ENCODE assay signal across 34 mouse cellular contexts in the genomic region with DNA sequence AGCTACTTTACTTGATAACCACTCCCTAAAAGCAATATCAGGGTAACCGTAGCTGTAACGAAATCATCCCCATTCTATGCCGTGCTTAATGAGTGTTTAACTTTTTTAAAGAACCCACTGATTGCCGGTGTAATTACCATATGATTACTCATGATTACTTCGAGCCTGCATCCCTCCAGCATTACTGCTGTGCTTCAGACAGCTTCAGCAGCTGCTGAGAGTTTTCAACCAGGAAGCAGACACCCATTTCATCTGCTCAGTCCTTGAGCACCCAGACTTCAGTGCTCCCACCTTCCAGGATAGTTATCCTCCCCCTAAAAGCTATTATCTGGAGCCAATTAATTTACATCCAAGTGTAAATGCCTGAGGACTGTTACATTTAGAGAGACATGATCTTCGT.
DNase-seq lines count a peak whose midpoint lies in the region; ATAC-seq lines count a peak whose summit lies in the region.
"Had no signal": no experiment of that assay in that cellular context is flagged by ENCODE, and none has a peak within 500 bp of the region (broad histone marks: within the 10 kb centered on the region; RNA-seq: fewer than 3 reads in every experiment).

No protein-coding gene starts in this region.

- WGBS in forebrain, embryonic 15.5 days = 36% methylated on average over 6 of the region's 6 CpGs
- WGBS in forebrain, embryonic 12.5 days = 61% methylated on average over 6 of the region's 6 CpGs
- WGBS in hindbrain, embryonic 15.5 days = 76% methylated on average over 6 of the region's 6 CpGs
- WGBS in hindbrain, embryonic 12.5 days = 88% methylated on average over 6 of the region's 6 CpGs
- whole genome bisulfite sequencing in forebrain, embryonic 16.5 days = 36% methylated on average over 6 of the region's 6 CpGs
- 54% methylated on average over 6 of the region's 6 CpGs for WGBS in neural tube, embryonic 15.5 days

- H3K27ac ChIP-seq in forebrain, embryonic 15.5 days (replicated peaks) = 0 out of 2 replicates have a peak overlapping the region, but pooled peaks have one; percentile 27
- no peak overlapping the region; the same call in 1 of the 2 replicates for H3K27ac ChIP-seq in forebrain, embryonic 12.5 days
- H3K27ac ChIP-seq in hindbrain, embryonic 15.5 days (replicated peaks) = no peak overlapping the region
- H3K27ac ChIP-seq in hindbrain, embryonic 12.5 days = no peak overlapping the region
- no peak overlapping the region for H3K27ac ChIP-seq in forebrain, embryonic 16.5 days (ENCODE audit: low read length)
- no peak overlapping the region for H3K27ac ChIP-seq in neural tube, embryonic 15.5 days (replicated peaks)
- H3K27ac ChIP-seq: embryonic facial prominence, embryonic 12.5 days; kidney, postnatal 0 days; limb, embryonic 10.5 days; limb, embryonic 15.5 days; liver, embryonic 13.5 days; macrophage had no signal

- H3K9ac ChIP-seq in forebrain, embryonic 15.5 days (replicated peaks) = no peak overlapping the region
- no peak overlapping the region for H3K9ac ChIP-seq in forebrain, embryonic 12.5 days
- no peak overlapping the region for H3K9ac ChIP-seq in hindbrain, embryonic 15.5 days
- H3K9ac ChIP-seq in hindbrain, embryonic 12.5 days = no peak overlapping the region
- H3K9ac ChIP-seq in forebrain, embryonic 16.5 days (replicated peaks; ENCODE audit: low read depth, low read length) = no peak overlapping the region
- no peak overlapping the region for H3K9ac ChIP-seq in neural tube, embryonic 15.5 days (replicated peaks)
- H3K9ac ChIP-seq: embryonic facial prominence, embryonic 12.5 days; limb, embryonic 15.5 days; liver, embryonic 13.5 days had no signal

- peaks cover 21% of the 10 kb centered on the region for H3K36me3 ChIP-seq in forebrain, embryonic 15.5 days
- H3K36me3 ChIP-seq in forebrain, embryonic 12.5 days (replicated peaks) = peaks cover 38% of the 10 kb centered on the region
- peaks cover 58% of the 10 kb centered on the region for H3K36me3 ChIP-seq in hindbrain, embryonic 15.5 days
- peaks cover 35% of the 10 kb centered on the region for H3K36me3 ChIP-seq in hindbrain, embryonic 12.5 days
- peaks cover 15% of the 10 kb centered on the region for H3K36me3 ChIP-seq in forebrain, embryonic 16.5 days (ENCODE audit: control insufficient read depth, insufficient read depth)
- peaks cover 65% of the 10 kb centered on the region for H3K36me3 ChIP-seq in neural tube, embryonic 15.5 days
- H3K36me3 ChIP-seq: liver, embryonic 13.5 days had no signal

- no peaks in the 10 kb centered on the region for H3K4me1 ChIP-seq in forebrain, embryonic 15.5 days
- H3K4me1 ChIP-seq in forebrain, embryonic 12.5 days = no peaks in the 10 kb centered on the region
- no peaks in the 10 kb centered on the region for H3K4me1 ChIP-seq in hindbrain, embryonic 15.5 days (replicated peaks)
- no peaks in the 10 kb centered on the region for H3K4me1 ChIP-seq in hindbrain, embryonic 12.5 days
- no peaks in the 10 kb centered on the region for H3K4me1 ChIP-seq in forebrain, embryonic 16.5 days (replicated peaks; ENCODE audit: control insufficient read depth, insufficient read depth, low read length)
- no peaks in the 10 kb centered on the region for H3K4me1 ChIP-seq in neural tube, embryonic 15.5 days
- H3K4me1 ChIP-seq: embryonic facial prominence, embryonic 12.5 days; limb, embryonic 10.5 days; limb, embryonic 15.5 days; liver, embryonic 13.5 days had no signal

- peaks cover 3% of the 10 kb centered on the region; the same call in 1 of the 2 replicates for H3K9me3 ChIP-seq in forebrain, embryonic 15.5 days
- 0 out of 2 replicates have a peak, but pooled peaks cover 5% of the 10 kb centered on the region for H3K9me3 ChIP-seq in forebrain, embryonic 12.5 days
- H3K9me3 ChIP-seq in hindbrain, embryonic 15.5 days = no peaks in the 10 kb centered on the region
- no peaks in the 10 kb centered on the region for H3K9me3 ChIP-seq in hindbrain, embryonic 12.5 days (replicated peaks)
- peaks cover 6% of the 10 kb centered on the region; the same call in 1 of the 2 replicates for H3K9me3 ChIP-seq in forebrain, embryonic 16.5 days (ENCODE audit: control insufficient read depth, low read length)
- peaks cover 3% of the 10 kb centered on the region; the same call in 1 of the 2 replicates for H3K9me3 ChIP-seq in neural tube, embryonic 15.5 days (replicated peaks)
- H3K9me3 ChIP-seq: embryonic facial prominence, embryonic 12.5 days; limb, embryonic 10.5 days; limb, embryonic 15.5 days had no signal

- DNase-seq in retina, embryonic 14.5 days (ENCODE audit: low spot score) = no peak
- no peak for DNase-seq in layer of hippocampus, postnatal 10 days (ENCODE audit: low spot score in 2 of 2)
- DNase-seq: adrenal gland, postnatal 10 days; cerebellum, adult 11-12 months; cerebellum, adult 9-11 months; embryo, embryonic 11 days; gastrocnemius, postnatal 25 days; heart, adult 18-20 months; heart, postnatal 4 days; kidney, adult 2 months; kidney, postnatal 4 days; layer of hippocampus, postnatal 36 days; liver, embryonic 13.5 days; lung, adult 18-20 months; lung, postnatal 10 days; right cerebral cortex, adult 18-20 months; spleen, adult 18-20 months; thymus, adult 18-20 months; thymus, postnatal 25 days had no signal

- H3K27me3 ChIP-seq in forebrain, embryonic 15.5 days = no peaks in the 10 kb centered on the region
- H3K27me3 ChIP-seq in forebrain, embryonic 12.5 days = no peaks in the 10 kb centered on the region
- no peaks in the 10 kb centered on the region for H3K27me3 ChIP-seq in hindbrain, embryonic 15.5 days
- H3K27me3 ChIP-seq in hindbrain, embryonic 12.5 days = no peaks in the 10 kb centered on the region
- H3K27me3 ChIP-seq in forebrain, embryonic 16.5 days (replicated peaks; ENCODE audit: control insufficient read depth, insufficient read depth, low read length) = no peaks in the 10 kb centered on the region
- H3K27me3 ChIP-seq in neural tube, embryonic 15.5 days (replicated peaks) = no peaks in the 10 kb centered on the region
- H3K27me3 ChIP-seq: embryonic facial prominence, embryonic 12.5 days; limb, embryonic 15.5 days; liver, embryonic 13.5 days had no signal

- no peak overlapping the region for H3K4me2 ChIP-seq in forebrain, embryonic 15.5 days (replicated peaks)
- no peak overlapping the region for H3K4me2 ChIP-seq in forebrain, embryonic 12.5 days
- H3K4me2 ChIP-seq in hindbrain, embryonic 15.5 days = no peak overlapping the region
- no peak overlapping the region for H3K4me2 ChIP-seq in hindbrain, embryonic 12.5 days (replicated peaks)
- no peak overlapping the region for H3K4me2 ChIP-seq in forebrain, embryonic 16.5 days (ENCODE audit: low read length)
- H3K4me2 ChIP-seq in neural tube, embryonic 15.5 days = no peak overlapping the region
- H3K4me2 ChIP-seq: embryonic facial prominence, embryonic 12.5 days; heart, embryonic 11.5 days; limb, embryonic 15.5 days; liver, embryonic 13.5 days had no signal

- no peak overlapping the region for H3K4me3 ChIP-seq in forebrain, embryonic 15.5 days
- no peak overlapping the region for H3K4me3 ChIP-seq in forebrain, embryonic 12.5 days (replicated peaks)
- H3K4me3 ChIP-seq in hindbrain, embryonic 15.5 days = no peak overlapping the region
- H3K4me3 ChIP-seq in hindbrain, embryonic 12.5 days = no peak overlapping the region
- no peak overlapping the region for H3K4me3 ChIP-seq in forebrain, embryonic 16.5 days (replicated peaks; ENCODE audit: low read length)
- H3K4me3 ChIP-seq in neural tube, embryonic 15.5 days (replicated peaks) = no peak overlapping the region
- H3K4me3 ChIP-seq: embryonic facial prominence, embryonic 12.5 days; limb, embryonic 10.5 days; limb, embryonic 15.5 days; liver, embryonic 13.5 days; myocyte had no signal

- peak; percentile 90 for ATAC-seq in forebrain, embryonic 15.5 days (replicated peaks)
- no peak for ATAC-seq in forebrain, embryonic 12.5 days (ENCODE audit: low FRiP score)
- ATAC-seq in hindbrain, embryonic 15.5 days (ENCODE audit: low FRiP score, low read depth) = peak; percentile 30; the same call in 1 of the 2 replicates
- no peak for ATAC-seq in hindbrain, embryonic 12.5 days (ENCODE audit: low FRiP score)
- ATAC-seq in forebrain, embryonic 16.5 days = peak; percentile 88
- peak; percentile 72; the same call in 1 of the 2 replicates for ATAC-seq in neural tube, embryonic 15.5 days (ENCODE audit: low FRiP score)
- ATAC-seq: midbrain, embryonic 16.5 days; Patski had no signal

Comparison
In these comparisons a context has a peak if more than half of its experiments do, and no peak if none do; other contexts are left out.
1. ATAC-seq: peak in forebrain, embryonic 15.5 days (single experiment), hindbrain, embryonic 15.5 days (single experiment), forebrain, embryonic 16.5 days (single experiment) and neural tube, embryonic 15.5 days (single experiment); none in forebrain, embryonic 12.5 days (single experiment) and hindbrain, embryonic 12.5 days (single experiment).